Mouse (Mus musculus): ENCODE measurements around the gene Frem2. TPM values are rescaled to one million over a fixed set of nuclear protein-coding genes. Genes with fewer than 3 reads are reported as not detected.

Gene Frem2
- polyA plus RNA-seq, 1 experiment from 2014 or later = 4.9 TPM

DNA sequence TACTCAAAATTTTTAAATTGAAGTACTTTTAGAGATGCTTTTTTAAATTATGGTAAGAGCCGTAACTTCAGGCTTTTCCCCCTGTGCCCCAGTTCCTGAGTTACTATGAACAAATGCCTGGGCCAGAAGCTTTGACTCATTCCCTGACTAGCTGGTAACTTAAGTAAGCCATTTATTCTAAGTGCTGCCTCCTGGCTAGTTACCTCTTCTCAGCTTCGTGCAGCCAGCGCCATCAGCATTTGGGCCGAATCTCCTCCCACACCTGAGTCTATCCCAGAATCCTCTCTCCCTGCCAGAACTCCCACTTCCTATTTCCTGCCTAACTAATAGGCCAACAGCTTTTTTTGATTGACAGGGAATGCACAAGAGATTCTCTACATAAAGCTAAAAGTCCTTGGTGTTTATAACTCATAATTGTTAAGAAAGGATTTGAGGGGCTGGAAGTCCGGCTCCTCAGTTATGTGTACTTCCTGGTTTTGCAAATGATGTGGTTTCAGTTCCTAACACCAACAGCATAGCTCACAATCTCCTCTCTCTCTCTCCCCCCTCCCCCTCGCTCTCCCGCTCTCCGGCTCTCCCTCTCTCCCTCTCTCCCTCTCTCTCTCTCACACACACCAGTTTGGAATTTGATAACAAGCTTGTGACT, 173.6 kb downstream of the Frem2 start:
- peaks cover 6% of the 10 kb centered on the region; the same call in 1 of the 2 replicates for H3K36me3 ChIP-seq (ENCODE audit: control insufficient read depth, insufficient read depth, low read length)
- no peaks in the 10 kb centered on the region for H3K9me3 ChIP-seq (ENCODE audit: control insufficient read depth, low read length)
- no peaks in the 10 kb centered on the region for H3K27me3 ChIP-seq (ENCODE audit: control insufficient read depth, insufficient read depth, low read length)
- no peak overlapping the region for H3K4me2 ChIP-seq (ENCODE audit: low read depth, severe bottlenecking)
- no peaks in the 10 kb centered on the region for H3K4me1 ChIP-seq (ENCODE audit: control insufficient read depth, insufficient read depth, low read length)
- DNase-seq (ENCODE audit: low spot score) = no peak
- no peak overlapping the region for H3K27ac ChIP-seq (replicated peaks; ENCODE audit: low read depth, low read length)
- no peak for ATAC-seq (ENCODE audit: insufficient number of reproducible peaks, low FRiP score, low TSS enrichment, low read depth)
- H3K9ac ChIP-seq (ENCODE audit: low read length) = no peak overlapping the region
- H3K4me3 ChIP-seq (ENCODE audit: low read depth, low read length) = no peak overlapping the region
- WGBS = 85% methylated on average over 8 of the region's 8 CpGs

DNA sequence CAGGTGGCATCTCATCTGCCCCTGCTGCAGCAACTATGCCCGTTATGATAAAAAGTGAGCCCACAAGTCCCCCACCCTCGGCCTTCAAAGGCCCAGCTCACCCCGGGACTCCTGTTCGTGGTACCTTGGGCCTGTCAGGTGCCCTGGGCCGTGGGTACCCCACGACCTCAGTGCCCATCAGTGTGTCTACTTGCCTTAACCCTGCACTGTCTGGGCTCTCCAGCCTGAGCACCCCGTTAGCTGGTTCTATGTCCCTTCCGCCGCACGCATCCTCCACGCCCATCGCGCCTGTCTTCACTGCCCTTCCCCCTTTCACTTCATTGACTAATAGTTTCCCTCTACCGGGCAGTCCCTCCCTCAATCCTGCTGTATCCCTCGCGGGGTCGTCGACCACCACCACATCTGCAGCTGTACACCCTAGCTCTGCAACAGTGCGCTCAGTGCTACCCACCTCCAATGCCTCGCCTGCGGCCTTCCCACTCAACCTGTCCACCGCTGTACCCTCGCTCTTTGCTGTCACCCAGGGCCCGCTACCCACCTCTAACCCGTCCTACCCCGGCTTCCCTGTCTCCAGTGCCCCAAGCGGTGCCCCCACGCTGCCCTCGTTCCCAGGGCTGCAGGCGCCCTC, 178.6 kb downstream of the Frem2 start:
- H3K4me1 ChIP-seq (ENCODE audit: control insufficient read depth, insufficient read depth, low read length) = no peaks in the 10 kb centered on the region
- 95% methylated on average over 30 of the region's 30 CpGs for WGBS
- no peak overlapping the region for H3K4me2 ChIP-seq (ENCODE audit: low read depth, severe bottlenecking)
- H3K9me3 ChIP-seq (ENCODE audit: control insufficient read depth, low read length) = no peaks in the 10 kb centered on the region
- DNase-seq (ENCODE audit: low spot score) (no peak), ATAC-seq (ENCODE audit: insufficient number of reproducible peaks, low FRiP score, low TSS enrichment, low read depth) (peak; percentile 47; the same call in 1 of the 2 replicates)
- H3K36me3 ChIP-seq (ENCODE audit: control insufficient read depth, insufficient read depth, low read length) = peaks cover 31% of the 10 kb centered on the region
- no peak overlapping the region for H3K9ac ChIP-seq (ENCODE audit: low read length)
- no peak overlapping the region for H3K27ac ChIP-seq (replicated peaks; ENCODE audit: low read depth, low read length)
- no peak overlapping the region for H3K4me3 ChIP-seq (ENCODE audit: low read depth, low read length)
- no peaks in the 10 kb centered on the region for H3K27me3 ChIP-seq (ENCODE audit: control insufficient read depth, insufficient read depth, low read length)

- Histone ChIP-seq H3K4me3 (ENCODE audit: low read depth, low read length) (no peak overlapping the region), H3K4me1 (ENCODE audit: control insufficient read depth, insufficient read depth, low read length) (no peaks in the 10 kb centered on the region), H3K36me3 (ENCODE audit: control insufficient read depth, insufficient read depth, low read length) (peaks cover 31% of the 10 kb centered on the region), H3K9me3 (ENCODE audit: control insufficient read depth, low read length) (no peaks in the 10 kb centered on the region), H3K4me2 (ENCODE audit: low read depth, severe bottlenecking) (no peak overlapping the region), H3K27ac (replicated peaks; ENCODE audit: low read depth, low read length) (no peak overlapping the region), H3K27me3 (ENCODE audit: control insufficient read depth, insufficient read depth, low read length) (no peaks in the 10 kb centered on the region), H3K9ac (ENCODE audit: low read length) (no peak overlapping the region)
- ATAC-seq (ENCODE audit: insufficient number of reproducible peaks, low FRiP score, low TSS enrichment, low read depth) (no peak), DNase-seq (ENCODE audit: low spot score) (no peak)
- 89% methylated on average over 17 of the region's 17 CpGs for WGBS
Observed at GRCm38 (mm10) chr3:53477468-53477867, 179.7 kb downstream of the Frem2 start.

DNA sequence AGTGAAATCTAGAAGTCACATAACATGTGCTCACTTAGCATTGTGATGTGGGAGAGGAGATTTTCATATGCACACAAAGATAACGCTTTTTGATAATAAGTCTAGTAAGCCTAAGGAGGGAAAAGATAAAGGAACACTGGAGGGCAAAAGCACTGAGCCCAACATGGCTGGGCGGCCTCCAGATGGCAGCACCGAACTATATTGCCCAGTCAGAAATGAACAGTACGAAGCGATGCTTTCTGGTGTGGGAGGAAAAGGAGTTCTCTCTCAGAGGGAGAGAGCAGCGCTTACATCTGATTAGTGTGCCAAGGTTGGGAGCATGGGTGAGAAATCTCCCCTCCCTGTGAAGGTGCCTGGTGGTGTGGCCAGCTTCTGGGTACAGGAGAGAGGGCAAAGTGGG, 181.3 kb downstream of the Frem2 start:
- DNase-seq (ENCODE audit: low spot score) (peak; percentile 43), ATAC-seq (ENCODE audit: insufficient number of reproducible peaks, low FRiP score, low TSS enrichment, low read depth) (no peak)
- Histone ChIP-seq H3K4me2 (ENCODE audit: low read depth, severe bottlenecking) (no peak overlapping the region), H3K27me3 (ENCODE audit: control insufficient read depth, insufficient read depth, low read length) (no peaks in the 10 kb centered on the region), H3K27ac (replicated peaks; ENCODE audit: low read depth, low read length) (no peak overlapping the region), H3K36me3 (ENCODE audit: control insufficient read depth, insufficient read depth, low read length) (peaks cover 31% of the 10 kb centered on the region), H3K4me3 (ENCODE audit: low read depth, low read length) (no peak overlapping the region), H3K4me1 (ENCODE audit: control insufficient read depth, insufficient read depth, low read length) (no peaks in the 10 kb centered on the region), H3K9me3 (ENCODE audit: control insufficient read depth, low read length) (no peaks in the 10 kb centered on the region), H3K9ac (ENCODE audit: low read length) (no peak overlapping the region)
- WGBS = 71% methylated on average over 6 of the region's 6 CpGs

- Histone ChIP-seq H3K4me3 (ENCODE audit: low read depth, low read length) (no peak overlapping the region), H3K36me3 (ENCODE audit: control insufficient read depth, insufficient read depth, low read length) (peaks cover 29% of the 10 kb centered on the region), H3K9me3 (ENCODE audit: control insufficient read depth, low read length) (no peaks in the 10 kb centered on the region), H3K27me3 (ENCODE audit: control insufficient read depth, insufficient read depth, low read length) (no peaks in the 10 kb centered on the region), H3K4me1 (ENCODE audit: control insufficient read depth, insufficient read depth, low read length) (no peaks in the 10 kb centered on the region), H3K27ac (replicated peaks; ENCODE audit: low read depth, low read length) (no peak overlapping the region), H3K9ac (ENCODE audit: low read length) (no peak overlapping the region), H3K4me2 (ENCODE audit: low read depth, severe bottlenecking) (no peak overlapping the region)
- WGBS = 76% methylated on average over 4 of the region's 4 CpGs
- no peak for ATAC-seq (ENCODE audit: insufficient number of reproducible peaks, low FRiP score, low TSS enrichment, low read depth)
- DNase-seq (ENCODE audit: low spot score) = no peak
Observed at GRCm38 (mm10) chr3:53474179-53474578, 183.0 kb downstream of the Frem2 start.

DNA sequence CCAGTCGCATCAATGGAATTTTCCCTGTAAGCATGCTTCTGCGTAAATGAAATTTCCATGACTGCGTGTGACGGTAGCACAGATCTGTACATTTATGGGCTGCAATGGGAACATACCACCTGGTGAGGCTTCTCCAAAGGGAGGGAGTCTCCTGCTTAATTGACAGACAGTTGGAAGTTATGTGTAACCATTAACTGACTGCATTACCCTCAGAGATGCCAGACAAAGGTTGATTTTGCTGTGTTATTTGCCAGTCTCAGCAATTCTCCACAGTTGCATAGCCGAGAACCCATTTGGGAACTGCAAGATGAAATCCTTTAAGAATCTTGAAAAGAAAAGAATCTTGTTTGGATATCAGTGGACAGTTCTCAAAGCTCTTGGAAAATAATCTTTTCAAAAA, 185.1 kb downstream of the Frem2 start:
- WGBS = 95% methylated on average over 5 of the region's 5 CpGs

DNA sequence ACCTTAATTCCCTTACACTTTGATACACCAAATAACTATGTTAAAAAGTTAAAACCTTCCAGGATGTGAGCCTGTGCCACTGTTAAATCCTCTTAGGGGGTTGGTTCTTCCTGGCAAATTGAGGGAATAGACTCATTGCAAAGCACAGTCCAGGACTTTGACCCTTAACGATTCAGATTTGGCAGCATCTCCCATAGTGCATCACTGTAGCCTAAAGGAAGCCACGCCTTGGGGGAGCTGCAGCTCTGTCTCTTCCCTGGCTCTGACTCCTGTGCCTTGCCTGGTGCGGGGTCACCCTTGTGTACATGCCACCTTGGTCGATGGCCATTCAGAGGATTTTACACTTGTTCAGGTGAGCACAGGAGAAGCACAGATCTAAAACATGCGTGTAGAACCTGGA, 187.5 kb downstream of the Frem2 start:
- Histone ChIP-seq H3K4me3 (ENCODE audit: low read depth, low read length) (no peak overlapping the region), H3K27me3 (ENCODE audit: control insufficient read depth, insufficient read depth, low read length) (no peaks in the 10 kb centered on the region), H3K4me1 (ENCODE audit: control insufficient read depth, insufficient read depth, low read length) (0 out of 2 replicates have a peak, but pooled peaks cover 3% of the 10 kb centered on the region), H3K9ac (ENCODE audit: low read length) (no peak overlapping the region), H3K36me3 (ENCODE audit: control insufficient read depth, insufficient read depth, low read length) (peaks cover 5% of the 10 kb centered on the region; the same call in 1 of the 2 replicates), H3K4me2 (ENCODE audit: low read depth, severe bottlenecking) (no peak overlapping the region), H3K27ac (replicated peaks; ENCODE audit: low read depth, low read length) (no peak overlapping the region), H3K9me3 (ENCODE audit: control insufficient read depth, low read length) (no peaks in the 10 kb centered on the region)
- WGBS = 90% methylated on average over 5 of the region's 5 CpGs
- DNase-seq (ENCODE audit: low spot score) (no peak), ATAC-seq (ENCODE audit: insufficient number of reproducible peaks, low FRiP score, low TSS enrichment, low read depth) (no peak)

More for the DNA sequence above, 185.1 kb downstream of the Frem2 start:
- no peak overlapping the region for H3K4me2 ChIP-seq (ENCODE audit: low read depth, severe bottlenecking)
- H3K4me1 ChIP-seq (ENCODE audit: control insufficient read depth, insufficient read depth, low read length) = no peaks in the 10 kb centered on the region
- peaks cover 14% of the 10 kb centered on the region for H3K36me3 ChIP-seq (ENCODE audit: control insufficient read depth, insufficient read depth, low read length)
- H3K27ac ChIP-seq (replicated peaks; ENCODE audit: low read depth, low read length) = no peak overlapping the region
- no peaks in the 10 kb centered on the region for H3K9me3 ChIP-seq (ENCODE audit: control insufficient read depth, low read length)
- H3K9ac ChIP-seq (ENCODE audit: low read length) = no peak overlapping the region
- no peaks in the 10 kb centered on the region for H3K27me3 ChIP-seq (ENCODE audit: control insufficient read depth, insufficient read depth, low read length)
- H3K4me3 ChIP-seq (ENCODE audit: low read depth, low read length) = no peak overlapping the region
- ATAC-seq (ENCODE audit: insufficient number of reproducible peaks, low FRiP score, low TSS enrichment, low read depth) (no peak), DNase-seq (ENCODE audit: low spot score) (no peak)

- Histone ChIP-seq H3K9me3 (ENCODE audit: control insufficient read depth, low read length) (no peaks in the 10 kb centered on the region), H3K4me3 (ENCODE audit: low read depth, low read length) (no peak overlapping the region), H3K27me3 (ENCODE audit: control insufficient read depth, insufficient read depth, low read length) (no peaks in the 10 kb centered on the region), H3K4me2 (ENCODE audit: low read depth, severe bottlenecking) (no peak overlapping the region), H3K27ac (replicated peaks; ENCODE audit: low read depth, low read length) (no peak overlapping the region), H3K4me1 (ENCODE audit: control insufficient read depth, insufficient read depth, low read length) (0 out of 2 replicates have a peak, but pooled peaks cover 3% of the 10 kb centered on the region), H3K9ac (ENCODE audit: low read length) (no peak overlapping the region), H3K36me3 (ENCODE audit: control insufficient read depth, insufficient read depth, low read length) (no peaks in the 10 kb centered on the region; the same call in 1 of the 2 replicates)
- WGBS = 90% methylated on average over 5 of the region's 5 CpGs
- ATAC-seq (ENCODE audit: insufficient number of reproducible peaks, low FRiP score, low TSS enrichment, low read depth) (no peak), DNase-seq (ENCODE audit: low spot score) (no peak)
Observed at GRCm38 (mm10) chr3:53467356-53467755, 189.8 kb downstream of the Frem2 start.

Data from limb, embryonic 11.5 days (tissue).